Mouse (Mus musculus) myocyte (in vitro differentiated cells): ENCODE measurements at regions not wholly inside any gene's neighbourhood (a gene's known extent, or its start where the extent isn't known, plus 50 kb on each side); places are given as distances from the start of the nearest gene placed in this dataset.

ENCODE experiments used
- CEBPB ChIP-seq: IDR thresholded peaks from 2 replicates; pipeline ENCODE4 v1.6.1; 2011; ENCODE audit warnings: mild to moderate bottlenecking, moderate library complexity; ENCODE audit not compliant: poor library complexity, insufficient read depth, severe bottlenecking
- E2F4 ChIP-seq: IDR thresholded peaks from one replicate; pipeline ENCODE4 v1.6.1; 2011; ENCODE audit warnings: mild to moderate bottlenecking, control low read depth, moderate library complexity; ENCODE audit not compliant: insufficient read depth
- MAX ChIP-seq: IDR thresholded peaks from one replicate; pipeline ENCODE4 v1.6.1; 2011; ENCODE audit warnings: low read depth, mild to moderate bottlenecking, control low read depth
- MYOD1 ChIP-seq, 3 experiments: IDR thresholded peaks; one replicate each; pipeline ENCODE4 v1.6.1; 2011; ENCODE audit warnings: control low read depth in 2 of 3, low read depth in 2 of 3, mild to moderate bottlenecking in 2 of 3, moderate library complexity in 1 of 3; ENCODE audit not compliant: insufficient read length in 2 of 3, control insufficient read depth in 1 of 3
- MYOG ChIP-seq, 3 experiments: IDR thresholded peaks; one replicate each; pipeline ENCODE4 v1.6.1; 2011; ENCODE audit warnings: control low read depth in 2 of 3, low read depth in 2 of 3, mild to moderate bottlenecking in 2 of 3; ENCODE audit not compliant: insufficient read length in 2 of 3, control insufficient read depth in 1 of 3, insufficient read depth in 1 of 3
- POLR2A ChIP-seq: IDR thresholded peaks from one replicate; pipeline ENCODE4 v1.6.1; 2011; ENCODE audit warnings: low read depth, mild to moderate bottlenecking, control low read depth, moderate library complexity; ENCODE audit not compliant: insufficient read length
- REST ChIP-seq: IDR thresholded peaks from one replicate; pipeline ENCODE4 v1.6.1; 2011; ENCODE audit warnings: mild to moderate bottlenecking, control low read depth, moderate library complexity; ENCODE audit not compliant: insufficient read depth, insufficient read length
- SRF ChIP-seq: IDR thresholded peaks from one replicate; pipeline ENCODE4 v1.6.1; 2011; ENCODE audit warnings: low read depth; ENCODE audit not compliant: control insufficient read depth, insufficient read length
- TCF12 ChIP-seq: IDR thresholded peaks from one replicate; pipeline ENCODE4 v1.6.1; 2011; ENCODE audit warnings: mild to moderate bottlenecking, control low read depth; ENCODE audit not compliant: poor library complexity, insufficient read depth, severe bottlenecking
- USF1 ChIP-seq: IDR thresholded peaks from one replicate; pipeline ENCODE4 v1.6.1; 2011; ENCODE audit warnings: low read depth, mild to moderate bottlenecking, control low read depth, moderate library complexity

DNA sequence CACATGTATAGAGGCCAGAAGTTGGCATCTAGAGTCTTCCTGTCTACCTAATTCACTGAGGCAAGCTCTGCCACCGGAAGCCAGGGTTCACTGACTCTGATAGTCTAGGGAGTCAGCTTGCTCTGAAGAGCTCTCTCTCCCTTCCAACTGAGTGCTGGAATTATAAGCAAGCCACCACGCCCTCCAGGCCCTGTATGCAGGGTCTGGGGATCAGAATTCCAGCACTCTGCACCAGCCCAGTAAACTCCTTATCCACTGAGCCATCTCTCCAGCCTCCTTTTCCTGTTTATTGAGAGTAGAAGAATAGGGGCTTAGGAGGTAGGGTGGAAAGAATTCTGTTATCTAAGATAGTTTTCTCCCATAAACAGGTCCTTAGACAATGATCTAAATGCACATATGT, 215.3 kb downstream of the Mreg start:
- TF ChIP-seq POLR2A (no peak), USF1 (no peak), REST (no peak), TCF12 (no peak), MAX (no peak), CEBPB (no peak), E2F4 (no peak), SRF (no peak), MYOD1 (IDR thresholded peaks at IDR 0.05; ENCODE audit: control insufficient read depth in 1 of 3, insufficient read length in 2 of 3, low read depth in 2 of 3) (no peak), MYOG (IDR thresholded peaks at IDR 0.05; ENCODE audit: control insufficient read depth in 1 of 3, insufficient read depth in 1 of 3, insufficient read length in 2 of 3, low read depth in 2 of 3) (no peak)
